Mouse (Mus musculus) embryonic facial prominence, embryonic 10.5 days (tissue): ENCODE results near the gene Nop16. TPM values are rescaled to one million over a fixed set of nuclear protein-coding genes. Genes with fewer than 3 reads are reported as not detected.

ENCODE experiments used
- DNase-seq: peaks from one replicate; pipeline ENCODE4 v3.0.0-alpha.2; 2017; ENCODE audit warnings: low spot score
- H3K27ac ChIP-seq: fragments of 300-500 bp; sonication (generic); replicated peaks from 2 replicates; pipeline ENCODE4 v1.5.1; 2016; ENCODE audit warnings: mild to moderate bottlenecking
- H3K27me3 ChIP-seq: fragments of 300-500 bp; sonication (generic); replicated peaks from 2 replicates; pipeline ENCODE4 v1.6.1; 2016; ENCODE audit warnings: low read depth, mild to moderate bottlenecking; ENCODE audit not compliant: poor library complexity, severe bottlenecking
- H3K36me3 ChIP-seq: fragments of 300-500 bp; sonication (generic); replicated peaks from 2 replicates; pipeline ENCODE4 v1.6.1; 2016; ENCODE audit warnings: mild to moderate bottlenecking, moderate library complexity
- H3K4me1 ChIP-seq: fragments of 300-500 bp; sonication (generic); 2 replicates; pipeline ENCODE4 v1.6.1; 2016
- H3K4me3 ChIP-seq: fragments of 300-500 bp; sonication (generic); 2 replicates; pipeline ENCODE4 v1.5.1; 2016; ENCODE audit warnings: mild to moderate bottlenecking, moderate library complexity
- H3K9me3 ChIP-seq: fragments of 300-500 bp; sonication (generic); 2 replicates; pipeline ENCODE4 v1.6.1; 2016; ENCODE audit warnings: mild to moderate bottlenecking
- WGBS: fragments of 180-500 bp; shearing (Covaris S2); methylation state at CpG from one replicate; pipeline ENCODE4 v1.1.7; 2016; 5-methylcytosine and 5-hydroxymethylcytosine counted together
- polyA plus RNA-seq: library from polyadenylated mRNA; unstranded; fragments of >200 nt; fragmentation: Nextera tagmentation; extraction: Ambion mirVana; gene quantifications from 2 replicates; pipeline ENCODE4 v1.2.1, GENCODE M21; 2016

Gene Nop16
- polyA plus RNA-seq, 1 experiment from 2014 or later = 112 TPM

DNA sequence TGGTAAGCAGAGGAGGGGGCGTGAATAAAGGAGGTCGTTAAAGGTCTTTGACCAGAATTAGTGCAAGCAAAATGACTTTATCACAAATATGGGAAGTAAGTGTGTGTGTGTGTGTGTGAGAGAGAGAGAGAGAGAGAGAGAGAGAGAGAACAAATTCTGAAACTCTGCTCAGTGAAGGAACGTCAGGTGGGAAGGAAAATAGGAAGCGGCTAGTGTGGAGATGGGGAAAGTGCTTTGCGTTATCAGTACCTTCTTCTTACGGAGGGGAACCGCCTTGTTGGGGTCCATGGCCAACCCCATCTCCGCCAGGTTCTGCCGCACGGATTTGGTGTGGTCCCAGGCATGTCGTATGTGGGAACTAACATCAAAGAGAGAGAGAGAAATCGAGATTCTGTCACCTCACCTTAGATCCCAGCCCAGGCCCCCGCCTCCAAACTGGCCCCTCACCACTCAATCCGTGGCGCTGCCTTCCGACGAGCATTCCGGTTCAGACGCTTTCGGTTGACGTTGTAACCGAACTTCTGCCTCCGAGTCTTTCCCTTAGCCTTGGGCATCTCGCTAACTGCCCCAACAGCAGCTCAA lies 385 bp downstream of the Nop16 start:
- Histone ChIP-seq H3K36me3 (peaks cover 57% of the 10 kb centered on the region), H3K27me3 (no peaks in the 10 kb centered on the region), H3K27ac (peak overlapping the region; percentile 88), H3K4me3 (peak overlapping the region; percentile 94), H3K9me3 (no peaks in the 10 kb centered on the region), H3K4me1 (peaks cover 25% of the 10 kb centered on the region)
- WGBS = 2% methylated on average over 24 of the region's 24 CpGs
- no peak for DNase-seq

DNA sequence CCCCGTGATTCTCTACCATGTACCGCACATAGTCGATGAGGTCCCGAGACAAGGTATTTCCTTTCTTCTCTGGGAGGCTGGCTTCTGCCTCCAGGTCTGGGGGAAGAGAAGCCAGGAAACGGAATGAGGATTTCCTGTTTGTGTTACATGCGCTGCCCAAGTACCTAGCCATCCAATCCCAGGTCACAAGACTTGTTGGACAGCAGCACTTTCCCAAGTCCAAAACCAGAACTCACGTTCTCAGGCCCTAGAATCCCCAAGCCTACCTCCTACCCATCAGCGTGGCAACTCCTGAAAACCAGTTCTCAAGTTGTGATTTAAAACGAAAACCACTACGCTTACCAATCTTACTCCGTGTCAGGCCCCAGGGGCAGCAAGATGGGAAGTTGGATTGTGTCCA lies 4.1 kb downstream of the Nop16 start:
- Histone ChIP-seq H3K27me3 (no peaks in the 10 kb centered on the region), H3K9me3 (no peaks in the 10 kb centered on the region), H3K36me3 (peaks cover 79% of the 10 kb centered on the region), H3K4me3 (no peak overlapping the region), H3K4me1 (peaks cover 13% of the 10 kb centered on the region), H3K27ac (no peak overlapping the region)
- DNase-seq = no peak
- 92% methylated on average over 11 of the region's 11 CpGs for WGBS

DNA sequence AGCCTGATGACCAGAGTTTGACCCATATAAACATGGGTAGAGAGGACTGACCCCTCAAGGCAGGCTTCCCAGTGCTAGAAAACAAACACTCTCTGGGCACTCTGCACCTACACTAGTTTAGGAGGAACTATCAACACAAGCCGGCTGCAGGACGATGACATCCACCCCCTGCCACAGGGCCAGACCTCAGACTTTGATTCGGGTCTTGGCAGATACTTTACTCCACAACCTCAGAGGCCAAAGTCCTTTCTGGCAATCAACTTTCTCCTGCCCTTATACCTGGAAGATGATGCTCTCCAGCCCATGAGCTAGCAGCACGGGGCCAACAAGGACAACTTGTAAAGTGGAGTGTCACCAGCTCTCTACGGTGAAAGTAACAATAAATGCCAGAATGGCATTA lies 7.0 kb downstream of the Nop16 start:
- 84% methylated on average over 5 of the region's 5 CpGs for WGBS
- no peak for DNase-seq
- Histone ChIP-seq H3K27me3 (no peaks in the 10 kb centered on the region), H3K36me3 (peaks cover 100% of the 10 kb centered on the region), H3K4me1 (0 out of 2 replicates have a peak, but pooled peaks cover 2% of the 10 kb centered on the region), H3K4me3 (no peak overlapping the region), H3K9me3 (no peaks in the 10 kb centered on the region), H3K27ac (no peak overlapping the region)

DNA sequence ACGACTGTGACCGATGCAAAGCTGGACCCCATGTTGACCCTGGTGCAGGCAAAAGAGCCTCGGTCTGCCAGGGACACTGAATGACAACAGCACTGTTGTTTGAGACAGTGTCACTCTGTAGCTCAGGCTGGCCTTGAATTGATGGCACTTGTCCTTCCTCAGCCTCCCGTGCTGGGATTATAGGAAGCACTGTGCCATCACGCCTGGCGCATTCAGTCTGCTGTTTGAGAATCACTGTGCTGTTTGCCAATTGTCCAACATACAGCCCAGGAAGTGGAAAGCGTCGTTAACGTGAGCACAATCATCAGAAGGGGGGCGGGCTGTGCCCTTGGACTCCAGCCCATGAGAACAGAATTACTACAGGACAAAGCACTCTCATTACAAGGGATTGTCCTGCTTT lies 7.8 kb downstream of the Nop16 start:
- H3K4me3 ChIP-seq = no peak overlapping the region
- WGBS = 83% methylated on average over 10 of the region's 10 CpGs
- H3K4me1 ChIP-seq = 0 out of 2 replicates have a peak, but pooled peaks cover 5% of the 10 kb centered on the region
- H3K36me3 ChIP-seq = peaks cover 100% of the 10 kb centered on the region
- H3K9me3 ChIP-seq = no peaks in the 10 kb centered on the region
- no peak overlapping the region for H3K27ac ChIP-seq
- DNase-seq = no peak
- H3K27me3 ChIP-seq = no peaks in the 10 kb centered on the region

DNA sequence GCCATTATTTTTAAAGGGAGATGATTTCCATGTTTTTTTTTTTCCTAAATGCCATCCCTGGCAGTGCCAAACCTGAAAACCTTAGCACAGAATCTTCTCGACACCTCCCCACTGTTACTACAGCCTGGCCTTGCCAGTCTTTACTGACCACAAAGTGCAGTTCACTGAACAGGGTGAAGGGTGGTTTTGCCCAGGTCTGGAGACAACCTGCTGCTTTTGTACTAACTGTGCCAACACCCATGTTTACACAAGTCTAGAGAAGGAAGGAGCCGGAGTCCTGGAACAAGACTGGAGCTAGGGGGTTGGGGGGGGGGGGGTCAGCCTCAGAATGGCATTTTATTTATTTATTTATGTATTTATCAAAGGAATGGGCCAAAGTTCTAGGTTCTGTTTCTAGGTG lies 8.5 kb downstream of the Nop16 start:
- DNase-seq = no peak
- Histone ChIP-seq H3K27ac (no peak overlapping the region), H3K36me3 (peaks cover 100% of the 10 kb centered on the region), H3K27me3 (no peaks in the 10 kb centered on the region), H3K9me3 (no peaks in the 10 kb centered on the region), H3K4me3 (no peak overlapping the region), H3K4me1 (peaks cover 10% of the 10 kb centered on the region)
- WGBS = 86% methylated on average over 2 of the region's 2 CpGs

DNA sequence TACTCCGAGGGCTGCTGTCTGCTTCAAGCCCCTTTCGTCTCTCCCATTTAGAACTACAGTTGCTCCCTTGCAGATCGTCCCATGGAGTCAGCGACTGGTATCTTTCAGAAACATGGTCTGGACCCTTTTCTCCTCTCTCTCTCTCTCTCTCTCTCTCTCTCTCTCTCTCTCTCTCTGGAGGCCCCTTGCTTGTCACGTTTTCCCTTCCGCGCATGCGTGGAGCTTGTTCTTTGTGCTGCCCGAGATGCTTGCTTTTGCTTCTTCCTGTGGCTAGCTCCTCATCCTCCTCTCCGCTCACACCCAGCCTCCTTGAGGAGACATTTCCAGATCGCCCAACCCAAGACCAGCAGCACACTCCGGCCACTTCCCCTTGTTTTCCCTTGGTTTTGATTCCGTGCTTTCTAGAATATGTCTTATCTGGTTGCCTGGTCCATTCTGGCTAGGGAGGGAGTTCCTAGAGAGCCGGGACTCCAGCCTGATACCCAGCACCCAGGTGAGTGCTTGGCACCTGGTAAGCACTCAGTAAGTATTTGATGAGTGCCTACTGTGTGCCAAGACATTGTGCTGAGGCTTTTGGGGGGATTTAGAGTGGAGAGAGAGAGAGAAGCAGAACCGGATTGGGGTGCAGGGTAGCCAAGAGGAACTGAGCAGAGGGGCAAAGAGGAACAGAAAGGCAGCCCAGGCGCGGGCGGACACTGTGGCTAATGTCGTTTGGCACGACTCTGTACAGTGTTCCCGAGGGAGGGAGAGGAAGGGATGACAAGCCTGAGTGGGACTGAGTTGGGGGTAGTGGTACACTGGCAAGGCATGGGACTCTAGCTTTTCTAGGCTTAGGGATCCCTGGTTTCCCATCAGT lies 12.0 kb downstream of the Nop16 start:
- peaks cover 15% of the 10 kb centered on the region for H3K27me3 ChIP-seq
- no peak for DNase-seq
- H3K4me3 ChIP-seq = no peak overlapping the region
- WGBS = 88% methylated on average over 21 of the region's 21 CpGs
- H3K9me3 ChIP-seq = no peaks in the 10 kb centered on the region
- peaks cover 24% of the 10 kb centered on the region for H3K4me1 ChIP-seq
- no peak overlapping the region for H3K27ac ChIP-seq
- peaks cover 69% of the 10 kb centered on the region for H3K36me3 ChIP-seq

DNA sequence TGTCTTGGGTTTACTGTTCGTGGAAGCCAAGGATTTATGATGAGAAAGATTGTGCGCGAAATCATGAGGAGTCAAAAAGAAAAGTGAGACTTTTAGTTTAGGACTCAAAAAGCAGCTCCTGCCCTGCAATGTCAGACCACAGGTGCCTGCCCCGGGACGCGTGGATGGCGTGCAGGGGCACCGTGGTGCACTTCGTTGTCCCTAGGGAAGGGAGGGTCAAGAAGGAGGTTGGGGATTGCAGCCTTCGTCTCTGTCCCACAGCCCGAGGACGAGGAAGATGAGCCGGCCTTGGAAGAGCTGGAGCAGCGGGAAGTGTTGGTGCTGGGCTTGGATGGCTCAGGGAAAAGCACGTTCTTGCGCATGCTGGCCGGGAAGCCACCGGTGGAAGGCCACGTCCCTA lies 14.4 kb downstream of the Nop16 start:
- Histone ChIP-seq H3K9me3 (no peaks in the 10 kb centered on the region), H3K4me3 (peak overlapping the region; percentile 88), H3K27me3 (peaks cover 18% of the 10 kb centered on the region), H3K27ac (peak overlapping the region; percentile 93), H3K4me1 (peaks cover 24% of the 10 kb centered on the region), H3K36me3 (peaks cover 45% of the 10 kb centered on the region)
- DNase-seq = peak; percentile 37
- WGBS = 3% methylated on average over 19 of the region's 19 CpGs

DNA sequence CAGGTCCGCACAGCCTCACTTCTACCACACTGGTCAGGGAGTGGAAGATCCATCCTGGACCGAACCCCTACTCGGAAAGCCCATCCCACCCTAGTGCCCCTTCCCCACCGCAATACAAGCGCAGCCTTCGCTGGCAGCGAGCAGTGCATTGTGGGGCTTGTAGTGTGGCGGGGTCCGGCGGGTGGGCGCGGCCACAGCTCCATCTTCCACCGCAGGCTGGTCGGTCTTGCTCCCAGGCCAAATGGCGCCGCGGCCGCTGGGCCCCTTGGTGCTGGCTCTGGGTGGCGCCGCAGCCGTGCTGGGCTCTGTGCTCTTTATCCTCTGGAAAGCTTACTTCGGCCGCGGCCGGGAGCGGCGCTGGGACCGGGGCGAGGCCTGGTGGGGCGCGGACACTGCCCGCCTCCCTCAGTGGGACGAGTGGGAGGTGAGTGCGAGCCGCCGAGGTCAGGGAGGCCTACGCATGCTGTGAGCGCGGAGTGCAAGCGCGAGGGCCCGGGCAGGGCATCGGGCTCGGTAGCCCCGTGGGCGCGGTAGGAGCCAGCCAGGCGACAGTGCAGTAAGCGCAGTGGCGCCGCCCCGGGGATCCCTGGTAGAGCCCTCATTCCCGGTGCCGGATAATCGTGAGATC lies 14.9 kb downstream of the Nop16 start, which contains the start of gene Arl10:
Gene Arl10 (plus strand): TSS at position 162 of the 628 bp plus-strand sequence.
- peak within 1 kb of the TSS; percentile 93 for H3K27ac ChIP-seq
- peak within 1 kb of the TSS; percentile 88 for H3K4me3 ChIP-seq
- peaks cover 24% of the 10 kb centered on the region for H3K4me1 ChIP-seq
- peak; percentile 89 for DNase-seq
- WGBS = under 1% methylated on average over 55 of the region's 55 CpGs
- H3K9me3 ChIP-seq = no peaks in the 10 kb centered on the region
- peaks cover 18% of the 10 kb centered on the region for H3K27me3 ChIP-seq
- peaks cover 40% of the 10 kb centered on the region for H3K36me3 ChIP-seq

DNA sequence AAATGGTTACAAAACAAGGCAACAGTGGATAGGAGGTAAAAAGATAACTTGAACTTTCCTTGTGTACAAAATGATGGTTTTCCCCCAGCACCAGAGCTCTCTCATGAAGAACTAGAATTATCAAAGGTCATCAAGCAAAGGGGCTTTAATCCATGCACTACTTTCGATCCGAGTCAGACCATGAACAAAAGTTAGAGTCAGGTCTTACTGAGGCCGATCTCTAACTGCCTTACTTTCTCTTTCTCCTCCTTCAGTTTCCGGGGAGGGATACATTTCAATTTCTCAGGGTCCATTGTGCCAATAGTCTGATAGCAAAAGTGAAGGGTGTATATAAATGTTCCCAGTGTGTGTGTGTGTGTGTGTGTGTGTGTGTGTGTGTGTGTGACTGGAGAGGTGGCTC lies 17.3 kb downstream of the Nop16 start:
- H3K27me3 ChIP-seq = peaks cover 18% of the 10 kb centered on the region
- WGBS = 81% methylated on average over 4 of the region's 4 CpGs
- no peaks in the 10 kb centered on the region for H3K9me3 ChIP-seq
- DNase-seq = no peak
- H3K36me3 ChIP-seq = peaks cover 16% of the 10 kb centered on the region
- no peak overlapping the region for H3K4me3 ChIP-seq
- no peak overlapping the region for H3K27ac ChIP-seq
- H3K4me1 ChIP-seq = peaks cover 24% of the 10 kb centered on the region

DNA sequence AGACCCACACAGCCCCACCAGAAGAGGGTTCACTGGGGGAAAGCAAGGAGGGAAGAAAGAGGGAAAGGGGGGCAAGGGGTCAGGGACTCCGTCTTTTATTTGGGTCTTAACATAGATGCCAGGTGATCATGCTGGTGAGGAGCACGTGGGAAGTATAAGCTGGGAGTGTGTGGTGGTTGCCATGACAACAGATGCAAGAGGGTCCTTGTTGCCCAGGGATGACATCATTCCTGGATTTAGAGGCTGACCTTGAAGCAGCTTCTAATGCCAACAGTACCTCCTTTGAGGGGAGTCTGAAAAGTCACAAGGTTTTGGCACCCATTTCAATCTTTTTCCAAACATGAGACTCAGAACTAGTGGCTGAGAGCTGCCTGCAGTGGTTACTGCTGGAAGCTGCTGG lies 18.3 kb downstream of the Nop16 start:
- H3K36me3 ChIP-seq = peaks cover 6% of the 10 kb centered on the region
- H3K4me3 ChIP-seq = no peak overlapping the region
- peaks cover 21% of the 10 kb centered on the region for H3K4me1 ChIP-seq
- no peak overlapping the region for H3K27ac ChIP-seq
- 54% methylated on average over 2 of the region's 2 CpGs for WGBS
- H3K9me3 ChIP-seq = no peaks in the 10 kb centered on the region
- no peak for DNase-seq
- peaks cover 18% of the 10 kb centered on the region for H3K27me3 ChIP-seq

DNA sequence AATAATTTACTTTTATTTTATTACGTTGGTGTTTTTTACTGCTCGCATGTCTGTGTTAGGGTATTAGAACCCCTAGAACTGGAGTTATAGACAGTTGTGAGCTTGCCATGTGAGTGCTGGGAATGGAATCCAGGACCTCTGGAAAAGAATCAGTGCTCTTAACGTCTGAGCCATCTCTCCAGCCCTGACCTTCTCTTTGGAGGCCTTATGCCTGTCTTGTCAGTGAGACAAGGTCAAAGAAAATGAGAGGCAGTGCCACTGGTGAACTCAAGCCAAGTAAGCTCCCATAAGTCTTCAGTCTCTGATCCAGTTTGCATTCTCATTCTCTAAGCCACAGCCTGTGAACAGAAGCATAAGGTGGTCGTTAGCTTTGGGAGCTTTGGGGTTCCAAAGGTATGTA lies 19.2 kb downstream of the Nop16 start:
- Histone ChIP-seq H3K27me3 (peaks cover 18% of the 10 kb centered on the region), H3K4me3 (no peak overlapping the region), H3K4me1 (peaks cover 15% of the 10 kb centered on the region), H3K9me3 (no peaks in the 10 kb centered on the region), H3K27ac (no peak overlapping the region), H3K36me3 (no peaks in the 10 kb centered on the region)
- DNase-seq = no peak
- WGBS = 75% methylated on average over 4 of the region's 4 CpGs

DNA sequence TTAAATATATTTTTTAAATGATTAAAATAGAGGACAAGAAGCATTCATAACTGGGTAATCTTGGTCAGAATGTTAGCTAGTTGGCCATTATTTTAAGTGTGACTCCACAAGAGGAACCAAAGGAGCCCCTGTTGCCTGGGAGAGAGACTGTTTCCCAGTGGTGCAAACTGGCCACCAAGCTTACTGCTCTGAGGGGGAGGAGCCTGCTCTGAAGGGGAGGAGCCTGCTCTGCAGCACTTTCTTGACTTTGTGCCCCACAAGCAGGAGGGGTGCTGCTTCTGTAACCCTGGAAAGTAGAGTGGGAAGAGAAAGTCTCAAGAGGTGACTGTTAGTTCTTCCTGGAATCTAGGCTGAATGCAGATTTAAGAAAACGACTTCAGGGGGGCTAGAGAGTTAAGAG lies 20.6 kb downstream of the Nop16 start:
- Histone ChIP-seq H3K27me3 (peaks cover 17% of the 10 kb centered on the region), H3K27ac (no peak overlapping the region), H3K4me3 (no peak overlapping the region), H3K36me3 (no peaks in the 10 kb centered on the region), H3K4me1 (peaks cover 16% of the 10 kb centered on the region), H3K9me3 (no peaks in the 10 kb centered on the region)
- WGBS = 49% methylated on average over 1 of the region's 1 CpGs
- DNase-seq = no peak
